ENCODE assay signal across 9 mouse cellular contexts in genomic region chr8:13162098-13162497, GRCm38 (mm10). TPM values are rescaled to one million over a fixed set of nuclear protein-coding genes. Genes with fewer than 3 reads are reported as not detected.
A peak's percentile ranks its signal among the peaks of the same experiment; 100 is the strongest.
DNase-seq lines count a peak whose midpoint lies in the region; ATAC-seq and TF ChIP-seq lines count a peak whose summit lies in the region.
"Had no signal": no experiment of that assay in that cellular context is flagged by ENCODE, and none has a peak within 500 bp of the region (broad histone marks: within the 10 kb centered on the region; RNA-seq: fewer than 3 reads in every experiment).

No protein-coding gene starts in this region.

- no peak overlapping the region for H3K4me3 ChIP-seq in kidney, embryonic 14.5 days (ENCODE audit: low read length)
- H3K4me3 ChIP-seq in G1E (ENCODE audit: low read depth, low read length) = peak overlapping the region; percentile 60; the same call in 1 of the 2 replicates
- no peak overlapping the region; the same call in 1 of the 2 replicates for H3K4me3 ChIP-seq in liver, embryonic 16.5 days (ENCODE audit: low read depth, low read length)
- H3K4me3 ChIP-seq: forebrain, embryonic 15.5 days had no signal

- peak; percentile 59 for DNase-seq in adrenal gland, adult 2 months
- no peak for DNase-seq in adrenal gland, postnatal 4 days (ENCODE audit: low spot score in 2 of 2)
- DNase-seq in kidney, adult 8-10 months = peak; percentile 27 to 32
- no peak for DNase-seq in G1E (ENCODE audit: low spot score)
- no peak for DNase-seq in thymus, postnatal 25 days
- DNase-seq in Muller cell, postnatal 12 days (ENCODE audit: inconsistent ontology term) = no peak

- no peaks in the 10 kb centered on the region for H3K9me3 ChIP-seq in kidney, embryonic 14.5 days (ENCODE audit: control insufficient read depth, low read length)
- no peaks in the 10 kb centered on the region for H3K9me3 ChIP-seq in G1E (replicated peaks)
- H3K9me3 ChIP-seq in liver, embryonic 16.5 days (replicated peaks; ENCODE audit: control insufficient read depth, low read length) = no peaks in the 10 kb centered on the region
- H3K9me3 ChIP-seq: forebrain, embryonic 15.5 days had no signal

- no peak for ATAC-seq in kidney, embryonic 14.5 days (ENCODE audit: low FRiP score, low TSS enrichment)
- ATAC-seq in G1E (ENCODE audit: extremely low read depth, insufficient number of reproducible peaks, low FRiP score, poor library complexity, severe bottlenecking) = no peak
- no peak for ATAC-seq in liver, embryonic 16.5 days (ENCODE audit: low read depth)
- ATAC-seq: forebrain, embryonic 15.5 days had no signal

- peaks cover 7% of the 10 kb centered on the region; the same call in 1 of the 2 replicates for H3K36me3 ChIP-seq in kidney, embryonic 14.5 days (ENCODE audit: control insufficient read depth, insufficient read depth, low read length)
- H3K36me3 ChIP-seq in G1E (replicated peaks) = peaks cover 51% of the 10 kb centered on the region
- H3K36me3 ChIP-seq in liver, embryonic 16.5 days (ENCODE audit: control insufficient read depth, insufficient read depth) = peaks cover 2% of the 10 kb centered on the region

- peaks cover 5% of the 10 kb centered on the region; the same call in 1 of the 2 replicates for H3K4me1 ChIP-seq in kidney, embryonic 14.5 days (ENCODE audit: control insufficient read depth, insufficient read depth, low read length)
- H3K4me1 ChIP-seq in G1E (ENCODE audit: insufficient read depth, low read depth, low read length) = peaks cover 67% of the 10 kb centered on the region
- H3K4me1 ChIP-seq in liver, embryonic 16.5 days (ENCODE audit: control insufficient read depth, low read depth, low read length) = peaks cover 49% of the 10 kb centered on the region

- no peak overlapping the region for H3K27ac ChIP-seq in kidney, embryonic 14.5 days (ENCODE audit: low read depth, low read length)
- peak overlapping the region; percentile 40; the same call in 1 of the 2 replicates for H3K27ac ChIP-seq in liver, embryonic 16.5 days (ENCODE audit: low read length)
- H3K27ac ChIP-seq: forebrain, embryonic 15.5 days had no signal

- 92% methylated on average over 6 of the region's 6 CpGs for WGBS in kidney, embryonic 14.5 days
- WGBS in liver, embryonic 16.5 days (ENCODE audit: insufficient replicate concordance) = 76% methylated on average over 6 of the region's 6 CpGs

- H3K9ac ChIP-seq in kidney, embryonic 14.5 days (ENCODE audit: low read depth, low read length) = no peak overlapping the region
- peak overlapping the region; percentile 7; the same call in 1 of the 2 replicates for H3K9ac ChIP-seq in liver, embryonic 16.5 days (ENCODE audit: low read depth, low read length)
- H3K9ac ChIP-seq: forebrain, embryonic 15.5 days had no signal

- no peak for TF ChIP-seq CTCF in G1E (IDR thresholded peaks at IDR 0.05; ENCODE audit: low read depth, low read length)

- H3K27me3 ChIP-seq in kidney, embryonic 14.5 days (ENCODE audit: control insufficient read depth, insufficient read depth, low read length) = no peaks in the 10 kb centered on the region
- H3K27me3 ChIP-seq in G1E (ENCODE audit: insufficient read depth, low read length) = no peaks in the 10 kb centered on the region
- H3K27me3 ChIP-seq in liver, embryonic 16.5 days (ENCODE audit: control insufficient read depth, insufficient read depth, low read depth, low read length) = no peaks in the 10 kb centered on the region
- H3K27me3 ChIP-seq: forebrain, embryonic 15.5 days had no signal

- no peak overlapping the region for H3K4me2 ChIP-seq in kidney, embryonic 14.5 days (replicated peaks; ENCODE audit: low read depth, low read length)
- H3K4me2 ChIP-seq in liver, embryonic 16.5 days (ENCODE audit: low read depth, low read length) = peak overlapping the region; percentile 85
- H3K4me2 ChIP-seq: forebrain, embryonic 15.5 days had no signal

RNA-seq across cellular contexts. Expression of gene Lamp1, which starts 3.1 kb away (rescaled TPM):
- total RNA-seq in adrenal gland, adult 2 months (2021) = 100 to 1,000 TPM; 476 to 520 TPM
- polyA plus RNA-seq in adrenal gland, adult 2 months (2012; rRNA removed) = 336 and 366 TPM in 2 replicates
- total RNA-seq in adrenal gland, postnatal 4 days (2021) = 100 to 1,000 TPM; 311 to 322 TPM
- polyA plus RNA-seq in kidney, embryonic 14.5 days (2014; fragmentation: Nextera tagmentation; extraction: Ambion mirVana) = 225 and 306 TPM in 2 replicates
- total RNA-seq in G1E (2014; fragmentation: Nextera tagmentation) = 206 and 208 TPM in 2 replicates
- total RNA-seq in G1E (2017) = 458 and 554 TPM in 2 replicates
- 150 and 233 TPM in 2 replicates for polyA plus RNA-seq in G1E (2012)
- polyA plus RNA-seq in liver, embryonic 16.5 days (2015; fragmentation: Nextera tagmentation; extraction: Ambion mirVana) = 181 and 197 TPM in 2 replicates

RNA-seq across cellular contexts. Expression of gene Grtp1, which starts 38.3 kb away (rescaled TPM):
- 10 to 100 TPM; 10.8 to 16.4 TPM for total RNA-seq in adrenal gland, adult 2 months (2021)
- polyA plus RNA-seq in adrenal gland, adult 2 months (2012; rRNA removed) = 10.1 and 12.5 TPM in 2 replicates
- 10 to 100 TPM; 15.2 to 18.9 TPM for total RNA-seq in adrenal gland, postnatal 4 days (2021)
- polyA plus RNA-seq in kidney, embryonic 14.5 days (2014; fragmentation: Nextera tagmentation; extraction: Ambion mirVana) = 19.7 and 20.3 TPM in 2 replicates
- total RNA-seq in G1E (2014; fragmentation: Nextera tagmentation) = 11.5 and 17.4 TPM in 2 replicates
- total RNA-seq in G1E (2017) = 5.7 and 7.4 TPM in 2 replicates
- polyA plus RNA-seq in G1E (2012) = 10.7 and 12.0 TPM in 2 replicates
- 6.8 and 8.8 TPM in 2 replicates for polyA plus RNA-seq in liver, embryonic 16.5 days (2015; fragmentation: Nextera tagmentation; extraction: Ambion mirVana)

RNA-seq across cellular contexts. Expression of gene Cul4a, which starts 56.7 kb away (rescaled TPM):
- total RNA-seq in adrenal gland, adult 2 months (2021) = 100 to 1,000 TPM; 108 to 127 TPM
- 123 and 132 TPM in 2 replicates for polyA plus RNA-seq in adrenal gland, adult 2 months (2012; rRNA removed)
- 100 to 1,000 TPM; 135 to 137 TPM for total RNA-seq in adrenal gland, postnatal 4 days (2021)
- polyA plus RNA-seq in kidney, embryonic 14.5 days (2014; fragmentation: Nextera tagmentation; extraction: Ambion mirVana) = 60.3 and 110 TPM in 2 replicates
- 122 and 167 TPM in 2 replicates for total RNA-seq in G1E (2014; fragmentation: Nextera tagmentation)
- total RNA-seq in G1E (2017) = 113 and 115 TPM in 2 replicates
- polyA plus RNA-seq in G1E (2012) = 43.4 and 54.1 TPM in 2 replicates
- polyA plus RNA-seq in liver, embryonic 16.5 days (2015; fragmentation: Nextera tagmentation; extraction: Ambion mirVana) = 72.1 and 76.1 TPM in 2 replicates

RNA-seq across cellular contexts. Expression of gene Pcid2, which starts 56.8 kb away (rescaled TPM):
- total RNA-seq in adrenal gland, adult 2 months (2021) = 10 to 100 TPM; 22.1 to 23.7 TPM
- 27.2 and 28.3 TPM in 2 replicates for polyA plus RNA-seq in adrenal gland, adult 2 months (2012; rRNA removed)
- 10 to 100 TPM; 26.9 to 28.7 TPM for total RNA-seq in adrenal gland, postnatal 4 days (2021)
- 36.2 and 50.3 TPM in 2 replicates for polyA plus RNA-seq in kidney, embryonic 14.5 days (2014; fragmentation: Nextera tagmentation; extraction: Ambion mirVana)
- total RNA-seq in G1E (2014; fragmentation: Nextera tagmentation) (21.6 and 26.3 TPM in 2 replicates), G1E (2017) (19.6 and 22.2 TPM in 2 replicates)
- 9.8 and 11.6 TPM in 2 replicates for polyA plus RNA-seq in G1E (2012)
- polyA plus RNA-seq in liver, embryonic 16.5 days (2015; fragmentation: Nextera tagmentation; extraction: Ambion mirVana) = 13.1 and 14.3 TPM in 2 replicates

Comparison
In these comparisons a context has a peak if more than half of its experiments do, and no peak if none do; other contexts are left out.
1. DNase-seq: peak in adrenal gland, adult 2 months (single experiment) and kidney, adult 8-10 months (2 of 2); none in adrenal gland, postnatal 4 days (0 of 2), G1E (single experiment), thymus, postnatal 25 days (single experiment) and Muller cell, postnatal 12 days (single experiment).